Mouse (Mus musculus) limb, embryonic 10.5 days (tissue): ENCODE measurements around the gene Mars. TPM values are rescaled to one million over a fixed set of nuclear protein-coding genes. Genes with fewer than 3 reads are reported as not detected.

Experiments
- DNase-seq: peaks from one replicate; pipeline ENCODE4 v3.0.0-alpha.2; 2017; ENCODE audit warnings: low spot score
- H3K27ac ChIP-seq: fragments of 300-500 bp; sonication (generic); 2 replicates; pipeline ENCODE4 v1.5.1; 2016; ENCODE audit warnings: mild to moderate bottlenecking
- H3K27me3 ChIP-seq: fragments of 300-500 bp; sonication (generic); 2 replicates; pipeline ENCODE4 v1.6.1; 2016; ENCODE audit warnings: low read depth, mild to moderate bottlenecking; ENCODE audit not compliant: poor library complexity, severe bottlenecking
- H3K36me3 ChIP-seq: fragments of 300-500 bp; sonication (generic); 2 replicates; pipeline ENCODE4 v1.6.1; 2016; ENCODE audit warnings: mild to moderate bottlenecking, moderate library complexity
- H3K4me1 ChIP-seq: fragments of 300-500 bp; sonication (generic); 2 replicates; pipeline ENCODE4 v1.6.1; 2016
- H3K4me3 ChIP-seq: fragments of 300-500 bp; sonication (generic); 2 replicates; pipeline ENCODE4 v1.5.1; 2016; ENCODE audit warnings: mild to moderate bottlenecking, moderate library complexity
- H3K9me3 ChIP-seq: fragments of 300-500 bp; sonication (generic); replicated peaks from 2 replicates; pipeline ENCODE4 v1.6.1; 2016; ENCODE audit warnings: mild to moderate bottlenecking
- WGBS: fragments of 180-500 bp; shearing (Covaris S2); methylation state at CpG from one replicate; pipeline ENCODE4 v1.1.7; 2016; 5-methylcytosine and 5-hydroxymethylcytosine counted together
- polyA plus RNA-seq: library from polyadenylated mRNA; unstranded; fragments of >200 nt; fragmentation: Nextera tagmentation; extraction: Ambion mirVana; gene quantifications from 2 replicates; pipeline ENCODE4 v1.2.1, GENCODE M21; 2016

Gene Mars
- polyA plus RNA-seq, 1 experiment from 2014 or later = 170 TPM

DNA sequence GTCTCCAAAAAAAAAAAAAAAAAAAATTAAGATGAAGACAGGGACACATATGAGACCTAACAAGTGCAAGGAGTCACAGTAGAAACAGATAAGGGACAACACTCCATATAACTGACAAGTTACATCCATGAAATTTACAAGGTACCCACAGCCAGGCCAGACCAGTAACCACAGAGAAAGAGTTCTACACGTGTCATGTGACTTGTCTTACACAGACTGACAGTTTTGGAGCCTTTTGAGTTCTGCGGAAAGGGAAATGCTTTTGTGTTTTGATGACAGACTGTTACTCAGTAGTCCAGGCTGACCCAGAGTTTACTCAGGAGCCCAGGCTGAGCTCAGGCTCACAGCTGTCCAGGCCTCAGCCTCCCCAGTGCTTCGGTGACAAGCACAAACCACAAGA is 31.4 kb upstream of the Mars start:
- peak; percentile 26 for DNase-seq
- WGBS = 69% methylated on average over 3 of the region's 3 CpGs
- H3K27me3 ChIP-seq = peaks cover 13% of the 10 kb centered on the region
- H3K4me3 ChIP-seq = no peak overlapping the region
- peaks cover 3% of the 10 kb centered on the region for H3K36me3 ChIP-seq
- H3K27ac ChIP-seq = no peak overlapping the region
- no peaks in the 10 kb centered on the region for H3K9me3 ChIP-seq
- peaks cover 44% of the 10 kb centered on the region for H3K4me1 ChIP-seq

DNA sequence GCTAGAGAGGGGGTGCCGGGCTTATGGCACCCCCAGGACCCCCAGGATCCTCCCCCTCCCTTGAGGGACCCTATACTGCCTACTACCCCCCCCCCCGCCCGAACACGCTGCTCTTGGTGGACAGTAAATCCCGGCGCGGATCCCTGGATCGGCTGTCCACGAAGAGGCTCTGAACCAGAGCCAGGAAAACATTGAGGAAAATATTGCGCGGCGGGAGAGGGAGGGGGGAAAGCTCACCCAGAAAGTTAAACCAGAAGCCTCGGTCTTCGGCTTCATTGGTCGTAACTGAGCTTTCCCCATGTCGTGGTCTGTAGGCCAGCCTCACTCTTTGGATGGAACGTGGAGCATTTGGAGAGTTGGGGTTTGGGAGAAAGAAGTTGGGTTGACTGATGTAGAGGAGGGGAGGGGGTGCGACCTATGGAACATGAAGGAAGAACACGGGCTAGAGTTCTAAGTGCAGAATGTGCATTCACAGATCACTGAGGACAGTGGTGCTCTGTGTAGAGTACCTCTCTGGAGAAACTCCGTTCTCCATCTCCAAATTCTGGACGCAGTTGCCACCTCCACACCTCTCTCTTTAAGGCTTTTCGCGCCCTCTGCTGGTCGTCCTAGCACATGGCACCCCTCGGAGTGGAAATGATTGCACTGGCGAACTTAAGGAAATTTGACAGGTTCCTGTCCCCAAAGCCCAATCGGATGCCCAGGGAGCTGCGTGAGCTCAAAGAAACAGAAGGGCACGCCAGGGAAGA is 30.5 kb upstream of the Mars start, which contains the start of gene Gli1:
Gli1 (minus strand) TSS at position 84 of the 749 bp plus-strand sequence.
- Histone ChIP-seq H3K4me1 (peaks cover 44% of the 10 kb centered on the region), H3K27me3 (peaks cover 19% of the 10 kb centered on the region)
- under 1% methylated on average over 29 of the region's 29 CpGs for WGBS

DNA sequence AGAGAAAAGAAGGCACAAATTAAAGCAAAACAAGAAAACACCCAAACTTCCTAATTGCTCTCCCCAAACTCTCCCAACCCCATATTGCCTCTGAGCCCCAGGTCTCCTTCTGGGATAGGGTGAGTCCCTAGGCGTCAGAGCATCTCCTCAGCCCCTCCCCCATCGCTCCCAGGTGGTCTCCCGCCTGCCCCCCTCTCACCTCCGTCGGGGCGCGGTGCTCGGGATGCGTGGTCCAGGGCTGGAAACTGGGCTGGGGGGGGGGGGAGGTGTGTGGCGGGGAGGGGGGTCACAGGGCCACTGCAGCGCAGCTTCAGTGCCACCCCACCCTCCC is 29.7 kb upstream of the Mars start:
- peaks cover 44% of the 10 kb centered on the region for H3K4me1 ChIP-seq
- DNase-seq = peak; percentile 74
- H3K36me3 ChIP-seq = peaks cover 20% of the 10 kb centered on the region
- H3K27me3 ChIP-seq = peaks cover 23% of the 10 kb centered on the region
- H3K9me3 ChIP-seq = no peaks in the 10 kb centered on the region
- H3K27ac ChIP-seq = peak overlapping the region; percentile 94
- peak overlapping the region; percentile 70 for H3K4me3 ChIP-seq
- WGBS = under 1% methylated on average over 10 of the region's 11 CpGs

More for the DNA sequence above, 30.5 kb upstream of the Mars start, which contains the start of gene Gli1:
- no peaks in the 10 kb centered on the region for H3K9me3 ChIP-seq
- peaks cover 12% of the 10 kb centered on the region for H3K36me3 ChIP-seq
- peak within 1 kb of the TSS; percentile 94 for H3K27ac ChIP-seq
- peak; percentile 93 for DNase-seq
- peak within 1 kb of the TSS; percentile 70 for H3K4me3 ChIP-seq

DNA sequence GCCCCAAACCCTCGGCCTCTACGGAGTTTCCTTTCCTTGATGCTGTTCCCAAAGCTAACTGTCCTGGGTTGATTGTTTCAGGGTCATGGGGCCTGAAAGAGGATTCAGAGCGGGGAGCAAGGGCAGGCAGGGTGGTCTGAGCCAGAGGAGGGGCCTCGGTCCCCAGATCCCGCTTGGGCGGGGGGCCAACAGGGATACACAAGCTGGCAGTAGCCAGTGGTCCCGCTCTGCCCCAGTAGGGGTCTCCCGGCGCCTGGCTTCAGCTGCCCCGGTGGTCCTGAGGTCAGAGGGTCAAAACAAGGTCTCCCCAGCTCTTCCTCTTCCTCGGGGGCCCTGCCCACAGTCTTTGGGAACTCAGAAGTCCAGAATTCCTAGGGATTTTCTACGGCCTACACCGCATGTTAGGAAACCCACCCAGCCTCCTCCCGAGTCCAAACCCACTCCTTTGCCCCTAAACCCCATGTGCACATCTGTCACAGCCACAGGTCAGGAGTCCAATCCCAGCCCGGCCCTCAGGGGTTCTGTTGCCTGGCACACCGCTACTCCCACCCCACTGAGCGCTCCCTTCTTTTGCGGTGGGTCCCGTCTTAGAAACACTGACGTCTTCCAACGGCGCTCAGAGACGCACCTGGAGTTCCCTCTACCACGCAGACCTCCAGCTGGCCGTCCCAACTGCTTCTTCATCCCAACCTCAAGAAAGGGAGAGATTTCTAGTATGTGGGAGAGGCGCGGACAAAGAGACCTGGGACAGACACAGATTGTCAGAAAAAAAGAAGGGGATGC is 29.2 kb upstream of the Mars start:
- Histone ChIP-seq H3K27me3 (peaks cover 23% of the 10 kb centered on the region), H3K36me3 (peaks cover 25% of the 10 kb centered on the region), H3K9me3 (no peaks in the 10 kb centered on the region), H3K4me1 (peaks cover 44% of the 10 kb centered on the region), H3K27ac (peak overlapping the region; percentile 94), H3K4me3 (peak overlapping the region; percentile 70)
- under 1% methylated on average over 27 of the region's 27 CpGs for WGBS
- DNase-seq = peak; percentile 80

DNA sequence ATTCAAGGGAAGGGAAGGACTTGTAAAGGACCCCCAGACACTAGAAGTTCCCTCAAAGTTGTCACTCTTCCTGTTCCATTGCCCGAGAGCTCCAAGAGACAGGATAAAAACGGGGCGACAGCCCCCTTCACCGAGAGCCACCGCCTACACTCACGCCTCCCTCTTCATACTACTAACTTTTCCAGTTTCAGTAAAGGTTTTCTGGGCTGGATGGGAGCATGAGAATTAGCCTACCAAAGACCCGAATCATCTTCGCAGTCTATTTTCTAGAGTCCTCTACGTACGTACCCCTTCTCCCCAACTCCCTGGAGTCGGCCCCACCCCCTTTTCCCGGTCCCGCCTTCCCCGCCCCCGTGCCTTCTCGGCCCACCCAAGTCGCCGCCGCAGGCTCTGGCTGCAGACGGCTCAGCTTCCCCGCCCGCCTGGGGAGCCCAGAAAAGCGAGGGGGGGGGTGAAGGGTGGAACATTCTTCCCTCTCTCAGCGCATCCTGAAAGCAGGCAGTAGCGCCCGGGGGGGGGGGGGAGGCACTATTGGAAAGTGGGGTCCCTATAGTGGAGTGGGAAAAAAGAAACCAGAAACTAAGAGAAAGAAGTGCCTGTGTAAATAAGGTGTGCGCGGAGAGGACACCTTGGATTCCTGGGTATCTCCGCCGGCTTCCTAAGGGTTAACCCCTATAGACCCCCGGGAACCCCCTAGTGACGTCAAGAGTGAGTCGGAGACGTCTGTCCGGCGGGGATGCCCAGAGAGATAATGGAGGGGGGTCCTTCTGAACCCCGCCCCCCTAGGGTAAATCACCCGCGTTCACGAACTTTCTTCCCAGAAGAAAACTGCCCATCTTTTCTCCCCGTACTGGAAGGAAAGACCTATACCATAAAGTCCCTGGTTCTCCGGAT is 28.3 kb upstream of the Mars start:
- peaks cover 23% of the 10 kb centered on the region for H3K27me3 ChIP-seq
- peaks cover 44% of the 10 kb centered on the region for H3K4me1 ChIP-seq
- WGBS = under 1% methylated on average over 42 of the region's 42 CpGs
- H3K9me3 ChIP-seq = no peaks in the 10 kb centered on the region
- H3K27ac ChIP-seq = peak overlapping the region; percentile 94
- DNase-seq = peak; percentile 90
- peaks cover 32% of the 10 kb centered on the region for H3K36me3 ChIP-seq
- H3K4me3 ChIP-seq = peak overlapping the region; percentile 70

DNA sequence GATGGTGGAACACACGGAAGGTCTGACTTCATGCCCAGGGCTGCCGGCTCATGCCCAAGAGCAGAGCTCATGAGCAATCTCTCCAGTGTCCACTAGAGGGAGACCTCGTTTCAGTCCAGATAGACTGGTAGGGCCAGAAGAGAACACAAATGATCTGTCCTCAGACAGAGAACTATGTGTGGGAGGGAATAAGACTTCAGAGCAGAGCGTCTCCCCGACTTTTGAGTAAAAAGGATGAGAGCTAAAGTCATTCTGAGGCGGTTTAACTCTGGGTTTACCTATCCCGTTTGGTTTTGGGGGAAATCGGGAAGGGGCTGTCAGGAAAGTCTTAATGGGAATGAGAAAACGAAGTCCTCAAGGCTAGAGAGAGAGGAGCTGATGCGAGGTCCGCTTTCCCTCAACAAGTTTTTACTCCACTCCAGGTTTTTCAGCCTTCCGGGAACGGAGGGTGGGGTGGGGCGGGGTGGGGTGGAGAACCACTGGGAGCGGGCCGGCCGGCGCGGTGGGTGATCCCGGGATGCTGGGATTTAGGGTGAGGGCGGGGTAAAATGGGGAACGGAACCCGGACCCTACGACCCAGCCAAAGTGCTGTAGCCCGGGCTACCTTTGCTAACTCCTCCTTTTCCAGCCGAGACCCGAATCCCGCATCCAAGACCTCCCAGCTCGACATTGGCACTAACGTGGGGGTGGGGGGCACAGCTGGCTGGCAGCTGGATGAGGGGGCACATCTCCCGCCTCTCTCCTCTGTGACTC is 27.5 kb upstream of the Mars start:
- peak overlapping the region; percentile 94 for H3K27ac ChIP-seq
- DNase-seq = peak; percentile 89
- H3K4me3 ChIP-seq = peak overlapping the region; percentile 70
- WGBS = under 1% methylated on average over 31 of the region's 31 CpGs
- H3K4me1 ChIP-seq = peaks cover 44% of the 10 kb centered on the region
- no peaks in the 10 kb centered on the region for H3K9me3 ChIP-seq
- H3K36me3 ChIP-seq = peaks cover 41% of the 10 kb centered on the region
- H3K27me3 ChIP-seq = peaks cover 23% of the 10 kb centered on the region

DNA sequence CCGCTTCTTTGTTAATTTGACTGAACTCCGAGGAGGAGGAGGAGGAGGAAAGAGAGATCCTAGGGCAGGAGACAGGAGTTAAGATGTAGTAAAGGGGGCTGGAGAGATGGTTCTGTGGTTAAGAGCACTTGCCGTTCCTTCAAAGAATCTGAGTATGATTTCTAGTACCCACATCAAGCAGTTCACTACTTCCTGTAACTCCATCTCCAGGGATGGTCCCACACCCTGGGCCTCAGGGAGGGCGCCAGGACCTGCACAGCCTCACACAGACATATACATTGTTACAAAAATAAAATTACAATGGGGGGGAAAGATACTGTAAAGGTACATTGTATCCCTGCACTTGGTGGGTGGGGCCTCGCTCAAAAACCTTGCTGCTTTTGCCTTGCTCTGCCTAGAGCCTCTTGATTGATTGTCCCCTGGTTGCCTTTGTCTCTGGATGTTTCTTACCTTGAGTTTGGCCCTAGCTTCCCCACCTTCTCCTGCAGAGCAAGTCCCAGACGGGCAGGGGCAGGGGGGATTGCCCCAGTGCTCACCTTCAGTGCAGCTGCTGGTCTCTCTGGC is 26.0 kb upstream of the Mars start:
- Histone ChIP-seq H3K27ac (no peak overlapping the region), H3K9me3 (no peaks in the 10 kb centered on the region), H3K36me3 (peaks cover 55% of the 10 kb centered on the region), H3K27me3 (peaks cover 23% of the 10 kb centered on the region), H3K4me3 (no peak overlapping the region), H3K4me1 (peaks cover 44% of the 10 kb centered on the region)
- DNase-seq = no peak
- WGBS = 85% methylated on average over 6 of the region's 6 CpGs

DNA sequence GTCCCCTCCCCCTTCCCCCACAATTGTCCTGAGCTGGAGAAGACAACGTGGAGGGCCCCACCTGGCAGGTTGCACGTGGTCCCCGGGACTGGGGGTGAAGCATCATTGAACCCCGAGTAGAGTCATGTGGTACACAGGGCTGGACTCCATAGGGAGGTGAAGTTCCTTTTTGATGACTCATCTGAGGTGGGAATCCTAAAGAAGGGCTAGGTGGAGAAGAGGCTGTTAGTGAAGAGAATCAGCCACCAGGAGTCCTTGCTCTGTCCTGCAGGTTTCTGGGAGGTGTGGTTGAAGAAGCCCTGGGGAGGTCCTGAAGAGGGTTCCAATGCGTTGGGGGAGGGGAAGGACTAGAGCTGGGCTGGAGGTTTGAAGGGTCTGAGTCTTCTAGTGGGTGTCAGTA is 25.4 kb upstream of the Mars start:
- no peaks in the 10 kb centered on the region for H3K9me3 ChIP-seq
- 79% methylated on average over 5 of the region's 5 CpGs for WGBS
- peaks cover 26% of the 10 kb centered on the region for H3K27me3 ChIP-seq
- no peak for DNase-seq
- no peak overlapping the region for H3K27ac ChIP-seq
- no peak overlapping the region for H3K4me3 ChIP-seq
- peaks cover 42% of the 10 kb centered on the region for H3K4me1 ChIP-seq
- peaks cover 62% of the 10 kb centered on the region for H3K36me3 ChIP-seq

DNA sequence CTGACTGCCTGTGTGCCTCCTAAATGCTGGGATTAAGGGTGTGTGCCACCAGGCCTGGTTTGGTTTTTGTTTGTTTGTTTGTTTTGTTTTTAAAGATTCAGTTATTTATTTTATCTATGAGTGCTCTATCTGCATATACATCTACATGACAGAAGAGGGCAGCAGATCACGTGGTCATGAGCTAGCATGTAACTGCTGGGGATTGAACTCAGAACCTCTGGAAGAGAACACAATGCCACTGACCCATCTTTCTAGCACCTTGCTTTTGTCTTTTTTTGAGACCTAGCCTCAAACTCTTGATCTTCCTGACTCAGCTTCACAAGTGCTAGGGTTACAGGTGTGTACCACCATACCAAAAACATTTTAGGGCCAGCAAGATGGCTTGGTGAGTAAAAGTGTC is 23.7 kb upstream of the Mars start:
- Histone ChIP-seq H3K4me3 (no peak overlapping the region), H3K4me1 (peaks cover 31% of the 10 kb centered on the region), H3K27ac (no peak overlapping the region), H3K36me3 (peaks cover 79% of the 10 kb centered on the region), H3K9me3 (no peaks in the 10 kb centered on the region), H3K27me3 (peaks cover 27% of the 10 kb centered on the region)
- WGBS = 93% methylated on average over 1 of the region's 1 CpGs
- no peak for DNase-seq

DNA sequence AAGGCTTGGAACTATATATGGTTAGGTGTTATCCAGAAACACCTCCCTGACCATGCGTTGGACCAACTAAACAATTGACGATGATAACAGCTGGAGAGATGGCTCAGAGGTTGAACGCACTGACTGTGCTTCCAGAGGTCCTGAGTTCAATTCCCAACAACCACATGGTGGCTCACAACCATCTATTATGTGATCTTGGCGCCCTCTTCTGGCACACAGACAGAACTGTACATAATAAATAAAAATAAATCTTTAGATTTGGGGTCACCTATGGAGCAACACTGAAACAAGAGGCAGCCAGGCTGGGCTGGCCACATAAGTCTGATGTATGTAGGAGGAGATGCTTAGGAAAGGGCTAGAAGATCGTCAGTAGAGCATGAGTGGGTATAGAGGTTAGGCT is 21.6 kb upstream of the Mars start:
- H3K27me3 ChIP-seq = peaks cover 43% of the 10 kb centered on the region
- no peak overlapping the region for H3K4me3 ChIP-seq
- peaks cover 14% of the 10 kb centered on the region; the same call in 1 of the 2 replicates for H3K4me1 ChIP-seq
- peaks cover 93% of the 10 kb centered on the region for H3K36me3 ChIP-seq
- H3K27ac ChIP-seq = no peak overlapping the region
- WGBS = 66% methylated on average over 5 of the region's 5 CpGs
- DNase-seq = no peak
- H3K9me3 ChIP-seq = no peaks in the 10 kb centered on the region

DNA sequence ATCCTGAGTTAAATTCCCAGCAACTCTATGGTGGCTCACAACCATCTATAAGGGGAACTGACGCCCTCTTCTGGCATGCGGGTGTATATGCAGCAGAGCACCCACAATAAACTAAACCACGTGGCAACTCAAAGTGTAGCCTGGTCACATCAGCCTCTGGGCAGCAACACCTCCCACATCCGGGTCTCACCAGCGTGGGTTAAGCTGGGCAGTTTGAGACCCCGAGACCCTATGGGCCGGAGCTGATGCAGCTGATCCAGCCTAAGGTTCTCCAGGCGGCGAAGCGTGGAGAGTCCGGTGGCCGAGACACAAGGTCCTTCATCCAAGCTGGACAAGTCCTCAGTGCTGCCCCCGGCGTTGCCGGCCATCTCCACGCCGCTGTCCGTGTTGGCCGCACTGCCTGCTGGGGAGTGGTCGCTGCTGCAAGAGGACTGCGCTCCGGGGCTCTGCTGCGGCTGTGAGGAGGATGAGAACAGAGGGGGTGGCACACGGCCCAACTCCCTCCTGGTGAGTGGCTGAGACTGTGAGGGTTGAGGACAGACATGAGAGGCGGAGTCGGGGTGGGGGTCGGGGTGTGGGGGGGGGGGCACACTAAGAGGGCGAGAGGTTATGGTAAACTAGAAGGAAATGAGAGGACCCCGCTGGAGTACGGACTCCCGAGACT is 20.8 kb upstream of the Mars start:
- peaks cover 87% of the 10 kb centered on the region for H3K36me3 ChIP-seq
- H3K27ac ChIP-seq = peak overlapping the region; percentile 63; the same call in 1 of the 2 replicates
- DNase-seq = peak; percentile 51
- WGBS = 31% methylated on average over 31 of the region's 31 CpGs
- H3K4me1 ChIP-seq = peaks cover 14% of the 10 kb centered on the region; the same call in 1 of the 2 replicates
- H3K4me3 ChIP-seq = peak overlapping the region; percentile 36
- H3K9me3 ChIP-seq = no peaks in the 10 kb centered on the region
- H3K27me3 ChIP-seq = peaks cover 45% of the 10 kb centered on the region
